Mouse (Mus musculus): ENCODE data around the gene Slc25a15.

- no peak for TF ChIP-seq CTCF (IDR thresholded peaks at IDR 0.05; ENCODE audit: low read depth, low read length)
- no peak for TF ChIP-seq GATA1 (IDR thresholded peaks at IDR 0.05; ENCODE audit: borderline replicate concordance, low read length)
Measured at GRCm38 (mm10) chr8:22405733-22406132, 7.3 kb upstream of the Slc25a15 start.

Measured in G1E (cell line).